Mouse (Mus musculus): ENCODE results near the gene Capns1.
"Not testable (repeated sequence)": the region's sequence is repeated elsewhere in the genome, so short reads cannot be mapped to it uniquely, and the experiment has no call there.

DNA sequence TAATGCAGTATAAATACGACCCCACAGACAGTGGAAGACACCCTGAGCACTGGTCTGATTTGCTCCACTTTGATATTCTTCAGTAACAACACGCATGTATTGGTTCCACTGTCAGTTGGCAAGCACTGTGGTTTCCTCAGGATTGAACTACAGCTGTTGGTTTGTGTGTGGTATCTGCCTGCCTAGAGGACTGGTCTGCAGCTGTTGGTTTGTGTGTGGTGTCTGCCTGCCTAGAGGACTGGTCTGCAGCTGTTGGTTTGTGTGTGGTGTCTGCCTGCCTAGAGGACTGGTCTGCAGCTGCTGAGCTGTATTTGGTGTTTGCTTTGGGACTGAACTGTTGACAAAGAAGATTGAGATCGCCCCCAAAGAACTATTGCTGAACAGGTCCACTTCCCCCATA lies 38.8 kb upstream of the Capns1 start:
- not testable (repeated sequence) for TF ChIP-seq ZNF384 (IDR thresholded peaks at IDR 0.05; ENCODE audit: low read depth, low read length); ZC3H11A (IDR thresholded peaks at IDR 0.05; ENCODE audit: borderline replicate concordance, low read depth, low read length)

Data from ES-E14 (cell line).